Mouse (Mus musculus) cerebellum, adult 2 months (tissue): ENCODE data around the gene Ccr3. TPM values are rescaled to one million over a fixed set of nuclear protein-coding genes. Genes with fewer than 3 reads are reported as not detected.

ENCODE experiments used
- DNase-seq, 2 experiments: peaks; one replicate each; pipeline ENCODE4 v3.0.0; 2021
- H3K27ac ChIP-seq: fragments of 200-500 bp; 2 replicates; pipeline ENCODE4 v1.5.1; 2012; ENCODE audit warnings: low read length, control low read depth, inconsistent platforms; ENCODE audit not compliant: insufficient read depth
- H3K27me3 ChIP-seq: fragments of 200-500 bp; 2 replicates; pipeline ENCODE4 v1.6.1; 2012; ENCODE audit warnings: inconsistent platforms, mild to moderate bottlenecking, low read length, moderate library complexity; ENCODE audit not compliant: control insufficient read depth, insufficient read depth
- H3K4me1 ChIP-seq: fragments of 200-500 bp; 2 replicates; pipeline ENCODE4 v1.6.1; 2011; ENCODE audit warnings: low read length; ENCODE audit not compliant: control insufficient read depth, insufficient read depth
- H3K4me3 ChIP-seq: fragments of 200-500 bp; replicated peaks from 2 replicates; pipeline ENCODE3; 2011; ENCODE audit warnings: mild to moderate bottlenecking, low read depth, low read length, control low read depth; ENCODE audit not compliant: insufficient read depth
- CTCF ChIP-seq: fragments of 200-500 bp; IDR thresholded peaks from 2 replicates; pipeline ENCODE4 v1.5.1; 2011; ENCODE audit warnings: low read depth, mild to moderate bottlenecking, control low read depth, low read length, moderate library complexity, borderline replicate concordance; ENCODE audit not compliant: insufficient read depth
- POLR2A ChIP-seq: fragments of 200-500 bp; IDR thresholded peaks from 2 replicates; pipeline ENCODE4 v1.6.1; 2011; ENCODE audit warnings: low read length, control low read depth, borderline replicate concordance; ENCODE audit not compliant: insufficient read depth
- WGBS: fragments of 180-500 bp; shearing (Covaris S2); methylation state at CpG from one replicate; pipeline ENCODE4 v1.1.7; 2018; 5-methylcytosine and 5-hydroxymethylcytosine counted together
- polyA plus RNA-seq: library from polyadenylated mRNA; depleted of rRNA; stranded (reverse); fragments of >200 nt; gene quantifications from 2 replicates; pipeline ENCODE4 v1.2.3, GENCODE M21; 2012

Gene Ccr3
- polyA plus RNA-seq, 1 experiment: not detected

GRCm38 (mm10) chr9:123986217-123986616, 35.6 kb upstream of the Ccr3 start:
- whole genome bisulfite sequencing: 80% methylated on average over 2 of the region's 2 CpGs
- TF ChIP-seq POLR2A: no peak
- no peak for TF ChIP-seq CTCF
- Histone ChIP-seq H3K4me1 (no peaks in the 10 kb centered on the region), H3K4me3 (no peak overlapping the region), H3K27me3 (no peaks in the 10 kb centered on the region), H3K27ac (no peak overlapping the region)
- DNase-seq: no peak

- 82% methylated on average over 3 of the region's 3 CpGs for WGBS
- TF ChIP-seq CTCF: no peak
- TF ChIP-seq POLR2A: no peak
- Histone ChIP-seq H3K27ac (no peak overlapping the region), H3K27me3 (no peaks in the 10 kb centered on the region), H3K4me3 (no peak overlapping the region), H3K4me1 (no peaks in the 10 kb centered on the region)
- DNase-seq: no peak
Observed at GRCm38 (mm10) chr9:123989671-123990070, 32.1 kb upstream of the Ccr3 start.

GRCm38 (mm10) chr9:123991312-123991906, 30.4 kb upstream of the Ccr3 start:
- TF ChIP-seq POLR2A (no peak), CTCF (no peak)
- H3K27ac ChIP-seq: no peak overlapping the region

GRCm38 (mm10) chr9:123997719-123998118, 24.1 kb upstream of the Ccr3 start:
- H3K27me3 ChIP-seq: no peaks in the 10 kb centered on the region
- TF ChIP-seq CTCF (no peak), POLR2A (no peak)
- H3K4me3 ChIP-seq: no peak overlapping the region
- H3K27ac ChIP-seq: no peak overlapping the region
- no peak for DNase-seq
- 81% methylated on average over 3 of the region's 3 CpGs for WGBS
- H3K4me1 ChIP-seq: no peaks in the 10 kb centered on the region

More at GRCm38 (mm10) chr9:123991312-123991906, 30.4 kb upstream of the Ccr3 start:
- Histone ChIP-seq H3K4me3 (no peak overlapping the region), H3K4me1 (no peaks in the 10 kb centered on the region), H3K27me3 (no peaks in the 10 kb centered on the region)
- WGBS: 67% methylated on average over 1 of the region's 1 CpGs
- DNase-seq: no peak

GRCm38 (mm10) chr9:123999784-124000183, 22.0 kb upstream of the Ccr3 start:
- Histone ChIP-seq H3K4me1 (no peaks in the 10 kb centered on the region), H3K27ac (no peak overlapping the region), H3K4me3 (no peak overlapping the region), H3K27me3 (no peaks in the 10 kb centered on the region)
- no peak for DNase-seq
- TF ChIP-seq POLR2A (no peak), CTCF (no peak)
- 94% methylated on average over 2 of the region's 2 CpGs for WGBS

GRCm38 (mm10) chr9:124012691-124013090, 9.1 kb upstream of the Ccr3 start:
- TF ChIP-seq POLR2A: no peak
- no peak for TF ChIP-seq CTCF
- no peak for DNase-seq
- 69% methylated on average over 2 of the region's 2 CpGs for WGBS
- Histone ChIP-seq H3K27me3 (no peaks in the 10 kb centered on the region), H3K4me3 (no peak overlapping the region), H3K4me1 (no peaks in the 10 kb centered on the region), H3K27ac (no peak overlapping the region)

- H3K27ac ChIP-seq: no peak overlapping the region
- 86% methylated on average over 3 of the region's 3 CpGs for WGBS
- H3K27me3 ChIP-seq: no peaks in the 10 kb centered on the region
- no peak for DNase-seq
- H3K4me3 ChIP-seq: no peak overlapping the region
- TF ChIP-seq CTCF: no peak
- no peak for TF ChIP-seq POLR2A
- H3K4me1 ChIP-seq: no peaks in the 10 kb centered on the region
Observed at GRCm38 (mm10) chr9:124013270-124013669, 8.5 kb upstream of the Ccr3 start.

GRCm38 (mm10) chr9:124014985-124015652, 6.7 kb upstream of the Ccr3 start:
- no peak for DNase-seq
- Histone ChIP-seq H3K4me1 (no peaks in the 10 kb centered on the region), H3K27ac (no peak overlapping the region), H3K27me3 (no peaks in the 10 kb centered on the region), H3K4me3 (no peak overlapping the region)
- WGBS: 69% methylated on average over 2 of the region's 2 CpGs
- TF ChIP-seq CTCF (no peak), POLR2A (no peak)
